Mouse (Mus musculus) forebrain, embryonic 14.5 days (tissue): ENCODE data around the gene Wdr31. TPM values are rescaled to one million over a fixed set of nuclear protein-coding genes. Genes with fewer than 3 reads are reported as not detected.

ENCODE experiments used
- ATAC-seq: fragments of 200-750 bp; cut with Nextera tagmentation; 2 replicates; pipeline ENCODE4 v1.8.0; 2017; ENCODE audit warnings: mild to moderate bottlenecking, moderate library complexity
- DNase-seq: peaks from one replicate; pipeline ENCODE4 v3.0.0-alpha.2; 2015; ENCODE audit warnings: low spot score
- H3K27ac ChIP-seq: fragments of 300-500 bp; sonication (generic); 2 replicates; pipeline ENCODE4 v1.5.1; 2014; ENCODE audit warnings: low read depth, mild to moderate bottlenecking, control low read depth, low read length, moderate library complexity
- H3K27me3 ChIP-seq: fragments of 300-500 bp; sonication (generic); replicated peaks from 2 replicates; pipeline ENCODE4 v1.6.1; 2014; ENCODE audit warnings: low read length, control low read depth, mixed read lengths; ENCODE audit not compliant: control insufficient read depth, insufficient read depth
- H3K36me3 ChIP-seq: fragments of 300-500 bp; sonication (generic); 2 replicates; pipeline ENCODE4 v1.6.1; 2014; ENCODE audit warnings: low read length, control low read depth; ENCODE audit not compliant: control insufficient read depth, insufficient read depth
- H3K4me1 ChIP-seq: fragments of 300-500 bp; sonication (generic); 2 replicates; pipeline ENCODE4 v1.6.1; 2014; ENCODE audit warnings: antibody characterized with exemption, low read length, control low read depth; ENCODE audit not compliant: control insufficient read depth, insufficient read depth
- H3K4me2 ChIP-seq: fragments of 300-500 bp; sonication (generic); 2 replicates; pipeline ENCODE4 v1.6.1; 2014; ENCODE audit warnings: mild to moderate bottlenecking, control low read depth, low read length
- H3K4me3 ChIP-seq: fragments of 300-500 bp; sonication (generic); 2 replicates; pipeline ENCODE4 v1.5.1; 2014; ENCODE audit warnings: low read depth, low read length, control low read depth
- H3K9ac ChIP-seq: fragments of 300-500 bp; sonication (generic); 2 replicates; pipeline ENCODE4 v1.6.1; 2014; ENCODE audit warnings: mild to moderate bottlenecking, low read length, control low read depth, moderate library complexity
- H3K9me3 ChIP-seq: fragments of 300-500 bp; sonication (generic); replicated peaks from 2 replicates; pipeline ENCODE4 v1.6.1; 2016; ENCODE audit warnings: low read length, control low read depth, mixed read lengths; ENCODE audit not compliant: control insufficient read depth
- WGBS: fragments of 180-500 bp; shearing (Covaris S2); extraction: QIAGEN DNeasy Blood & Tissue Kit; methylation state at CpG from one replicate; pipeline ENCODE4 v1.1.7; 2014; 5-methylcytosine and 5-hydroxymethylcytosine counted together
- polyA plus RNA-seq: library from polyadenylated mRNA; unstranded; fragments of >200 nt; fragmentation: Nextera tagmentation; extraction: Ambion mirVana; gene quantifications from 2 replicates; pipeline ENCODE4 v1.2.1, GENCODE M21; 2014

Wdr31 gene
- polyA plus RNA-seq, 1 experiment from 2014 or later = 8.2 TPM

DNA sequence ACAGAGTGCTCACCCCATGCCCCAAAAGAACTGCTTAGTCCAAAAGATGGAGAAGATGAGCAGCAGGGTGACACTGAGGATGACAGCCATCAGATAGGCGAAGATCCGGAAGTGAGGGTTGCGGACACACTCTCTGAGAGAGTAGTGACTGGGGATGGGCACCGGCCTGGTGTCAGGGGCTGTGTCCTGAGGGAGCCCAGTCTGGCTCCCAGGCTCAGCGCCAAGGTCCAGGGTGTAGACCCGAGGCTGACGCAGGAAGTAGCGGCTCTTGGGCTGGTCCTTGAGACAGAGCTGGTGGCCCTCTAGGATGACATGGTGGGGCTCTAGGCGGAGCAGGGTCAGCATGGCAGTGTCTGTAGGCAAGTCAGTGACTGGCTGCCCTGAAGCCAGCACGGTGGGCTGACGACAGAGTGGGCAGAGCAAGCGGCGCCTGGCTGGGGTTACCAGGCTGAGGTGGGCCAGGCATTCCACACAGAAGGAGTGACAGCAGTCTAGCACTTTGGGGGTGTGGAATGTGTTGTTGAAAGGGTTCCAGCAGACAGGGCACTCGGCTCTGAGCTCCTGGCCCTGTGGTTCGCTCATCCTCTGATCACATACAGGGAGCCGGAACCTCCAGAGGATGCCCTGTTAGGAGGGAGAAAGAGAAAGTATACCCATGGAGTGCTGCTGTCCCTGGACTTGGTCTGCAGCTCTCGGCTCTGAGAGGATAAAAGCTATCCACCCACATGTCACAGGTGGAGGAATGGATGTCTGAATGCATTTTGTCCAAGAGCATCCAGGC, 42.5 kb downstream of the Wdr31 start:
- H3K27me3 ChIP-seq = no peaks in the 10 kb centered on the region
- 82% methylated on average over 17 of the region's 17 CpGs for WGBS
- H3K4me1 ChIP-seq = no peaks in the 10 kb centered on the region
- no peak overlapping the region for H3K4me2 ChIP-seq
- ATAC-seq = no peak
- H3K27ac ChIP-seq = no peak overlapping the region
- no peak for DNase-seq
- H3K4me3 ChIP-seq = no peak overlapping the region
- H3K9ac ChIP-seq = no peak overlapping the region
- H3K36me3 ChIP-seq = peaks cover 27% of the 10 kb centered on the region
- H3K9me3 ChIP-seq = no peaks in the 10 kb centered on the region

DNA sequence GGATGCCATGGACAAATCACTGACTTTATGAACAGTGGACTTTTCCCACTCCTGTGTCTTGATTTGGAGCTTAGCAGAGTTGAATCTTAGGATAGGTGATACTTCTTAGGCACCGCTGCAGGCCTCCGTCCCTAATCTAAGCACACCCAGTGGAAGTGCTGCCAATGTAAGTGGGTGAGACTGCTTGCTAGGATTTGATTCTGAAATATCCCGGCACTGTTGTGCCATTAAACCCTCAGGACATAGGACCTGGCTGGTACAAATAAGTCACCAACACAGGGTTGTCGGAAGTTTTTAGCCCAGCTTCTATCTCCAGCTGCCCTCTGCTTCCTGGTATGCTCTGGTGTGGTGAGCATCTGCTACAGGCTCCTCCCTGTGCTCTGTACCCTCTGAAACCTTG, 44.8 kb downstream of the Wdr31 start:
- no peak for ATAC-seq

DNA sequence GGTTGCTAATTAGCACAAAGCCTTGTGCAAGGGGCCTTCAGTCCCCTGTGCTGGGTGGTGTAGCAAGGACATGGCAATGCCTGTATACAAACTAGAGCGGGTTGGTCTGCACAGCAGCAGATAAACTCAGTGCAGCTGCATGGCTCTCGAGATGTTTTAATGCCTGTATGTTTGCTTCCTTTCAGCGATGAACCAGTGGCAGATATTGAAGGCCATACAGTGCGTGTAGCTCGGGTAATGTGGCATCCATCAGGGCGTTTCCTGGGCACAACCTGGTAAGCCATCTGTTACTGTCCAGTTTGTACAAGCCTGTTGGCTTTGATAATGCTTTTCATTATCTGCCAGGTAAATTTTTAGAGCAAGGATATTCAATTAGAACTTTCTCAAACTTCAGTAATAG, 51.6 kb downstream of the Wdr31 start:
- Histone ChIP-seq H3K4me2 (no peak overlapping the region), H3K27me3 (no peaks in the 10 kb centered on the region), H3K36me3 (peaks cover 99% of the 10 kb centered on the region), H3K27ac (no peak overlapping the region), H3K4me1 (no peaks in the 10 kb centered on the region), H3K9ac (no peak overlapping the region), H3K4me3 (no peak overlapping the region), H3K9me3 (no peaks in the 10 kb centered on the region)
- ATAC-seq (no peak), DNase-seq (no peak)
- 94% methylated on average over 6 of the region's 6 CpGs for WGBS

More for the DNA sequence above, 44.8 kb downstream of the Wdr31 start:
- Histone ChIP-seq H3K4me1 (no peaks in the 10 kb centered on the region), H3K27ac (no peak overlapping the region), H3K36me3 (peaks cover 49% of the 10 kb centered on the region), H3K27me3 (no peaks in the 10 kb centered on the region), H3K9me3 (no peaks in the 10 kb centered on the region), H3K4me2 (no peak overlapping the region), H3K4me3 (no peak overlapping the region), H3K9ac (no peak overlapping the region)
- no peak for DNase-seq
- WGBS = 89% methylated on average over 4 of the region's 4 CpGs

DNA sequence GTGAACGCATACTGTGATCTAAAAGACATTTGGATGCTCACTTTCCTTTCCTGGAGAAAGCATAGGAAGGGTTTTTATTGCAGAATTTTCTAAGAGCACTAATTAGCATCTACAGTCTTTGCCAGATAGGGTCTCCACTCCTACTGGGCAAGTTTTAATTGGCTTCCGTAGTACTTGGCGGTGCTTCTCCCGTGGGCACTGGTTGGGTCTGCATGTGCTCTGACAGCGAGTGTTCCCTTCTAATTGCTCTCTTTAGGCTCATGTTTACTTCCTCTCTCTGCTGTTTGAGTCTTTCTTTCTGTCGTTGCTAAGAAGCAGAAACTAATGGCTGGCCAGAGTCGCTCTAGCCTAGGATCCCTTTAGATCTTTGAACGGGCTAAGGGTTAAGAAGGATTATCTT, 52.2 kb downstream of the Wdr31 start:
- no peaks in the 10 kb centered on the region for H3K27me3 ChIP-seq
- DNase-seq = peak; percentile 65
- H3K9ac ChIP-seq = no peak overlapping the region
- H3K4me2 ChIP-seq = no peak overlapping the region
- H3K27ac ChIP-seq = no peak overlapping the region
- peaks cover 99% of the 10 kb centered on the region for H3K36me3 ChIP-seq
- peak; percentile 54; the same call in 1 of the 2 replicates for ATAC-seq
- no peak overlapping the region for H3K4me3 ChIP-seq
- H3K4me1 ChIP-seq = no peaks in the 10 kb centered on the region
- 42% methylated on average over 8 of the region's 8 CpGs for WGBS
- H3K9me3 ChIP-seq = no peaks in the 10 kb centered on the region

DNA sequence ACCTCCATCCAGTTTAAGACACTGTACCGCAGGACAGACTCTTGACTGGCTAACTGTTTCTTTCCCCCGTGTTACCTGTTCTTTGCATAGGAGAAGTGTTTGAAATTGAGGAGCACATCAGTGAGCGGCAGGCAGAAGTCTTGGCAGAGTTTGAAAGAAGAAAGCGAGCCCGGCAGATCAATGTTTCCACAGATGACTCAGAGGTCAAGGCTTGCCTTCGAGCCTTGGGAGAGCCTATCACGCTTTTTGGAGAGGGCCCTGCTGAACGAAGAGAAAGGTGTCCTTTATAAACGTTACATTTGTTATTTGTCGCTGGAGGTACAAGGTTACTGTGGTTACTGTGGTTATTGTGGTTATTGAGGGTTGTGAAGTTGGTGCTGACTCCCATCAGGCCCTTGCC, 59.1 kb downstream of the Wdr31 start:
- Histone ChIP-seq H3K4me2 (no peak overlapping the region), H3K27me3 (no peaks in the 10 kb centered on the region), H3K9ac (no peak overlapping the region), H3K27ac (no peak overlapping the region), H3K4me1 (peaks cover 15% of the 10 kb centered on the region), H3K36me3 (peaks cover 58% of the 10 kb centered on the region), H3K9me3 (no peaks in the 10 kb centered on the region), H3K4me3 (no peak overlapping the region)
- ATAC-seq (no peak), DNase-seq (no peak)
- WGBS = 94% methylated on average over 10 of the region's 10 CpGs

DNA sequence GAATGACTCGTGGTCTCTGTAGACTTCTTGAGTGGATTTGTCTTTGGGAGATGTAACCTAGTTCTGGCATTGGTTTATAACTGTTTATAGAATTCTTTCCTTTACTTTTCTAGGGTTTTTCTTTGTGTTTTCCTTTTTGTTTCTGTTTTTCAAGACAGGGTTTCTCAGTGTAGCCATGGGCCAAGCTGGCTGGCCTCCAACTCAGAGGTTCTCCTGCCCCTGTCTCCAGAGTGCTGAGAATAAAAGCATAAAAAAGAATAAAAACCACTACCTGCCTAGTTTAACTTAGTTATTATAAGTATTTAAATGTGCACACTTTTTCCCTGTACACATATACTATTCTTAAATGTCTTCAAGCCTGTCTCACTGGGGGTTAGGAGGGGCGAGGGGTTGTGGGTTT, 60.4 kb downstream of the Wdr31 start:
- H3K4me1 ChIP-seq = peaks cover 23% of the 10 kb centered on the region
- no peak for ATAC-seq
- 84% methylated on average over 2 of the region's 2 CpGs for WGBS
- H3K4me2 ChIP-seq = peak overlapping the region; percentile 74
- peaks cover 45% of the 10 kb centered on the region for H3K36me3 ChIP-seq
- H3K4me3 ChIP-seq = peak overlapping the region; percentile 64; the same call in 1 of the 2 replicates
- no peaks in the 10 kb centered on the region for H3K9me3 ChIP-seq
- no peak for DNase-seq
- H3K9ac ChIP-seq = no peak overlapping the region
- no peaks in the 10 kb centered on the region for H3K27me3 ChIP-seq
- no peak overlapping the region for H3K27ac ChIP-seq

DNA sequence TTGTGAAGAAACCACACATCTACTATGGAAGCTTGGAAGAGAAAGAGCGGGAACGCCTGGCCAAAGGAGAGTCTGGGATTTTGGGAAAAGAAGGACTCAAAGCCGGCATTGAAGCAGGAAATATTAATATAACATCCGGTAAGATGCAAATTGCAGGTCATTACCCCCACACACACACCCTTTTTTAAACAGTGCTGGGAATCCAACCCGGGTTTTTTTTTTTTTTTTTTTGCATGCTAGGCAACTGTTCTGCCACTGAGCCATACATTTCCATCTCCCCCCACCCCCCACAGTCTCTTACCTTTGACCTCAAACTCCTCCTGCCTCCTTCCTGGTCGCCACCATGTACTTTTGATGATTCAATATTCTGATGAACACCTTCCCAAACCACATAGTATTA, 61.1 kb downstream of the Wdr31 start:
- DNase-seq (no peak), ATAC-seq (no peak)
- peaks cover 38% of the 10 kb centered on the region for H3K36me3 ChIP-seq
- peaks cover 23% of the 10 kb centered on the region for H3K4me1 ChIP-seq
- H3K27me3 ChIP-seq = no peaks in the 10 kb centered on the region
- H3K27ac ChIP-seq = no peak overlapping the region
- WGBS = 34% methylated on average over 6 of the region's 6 CpGs
- H3K4me2 ChIP-seq = peak overlapping the region; percentile 74
- H3K9me3 ChIP-seq = no peaks in the 10 kb centered on the region
- peak overlapping the region; percentile 64 for H3K4me3 ChIP-seq
- H3K9ac ChIP-seq = peak overlapping the region; percentile 82

DNA sequence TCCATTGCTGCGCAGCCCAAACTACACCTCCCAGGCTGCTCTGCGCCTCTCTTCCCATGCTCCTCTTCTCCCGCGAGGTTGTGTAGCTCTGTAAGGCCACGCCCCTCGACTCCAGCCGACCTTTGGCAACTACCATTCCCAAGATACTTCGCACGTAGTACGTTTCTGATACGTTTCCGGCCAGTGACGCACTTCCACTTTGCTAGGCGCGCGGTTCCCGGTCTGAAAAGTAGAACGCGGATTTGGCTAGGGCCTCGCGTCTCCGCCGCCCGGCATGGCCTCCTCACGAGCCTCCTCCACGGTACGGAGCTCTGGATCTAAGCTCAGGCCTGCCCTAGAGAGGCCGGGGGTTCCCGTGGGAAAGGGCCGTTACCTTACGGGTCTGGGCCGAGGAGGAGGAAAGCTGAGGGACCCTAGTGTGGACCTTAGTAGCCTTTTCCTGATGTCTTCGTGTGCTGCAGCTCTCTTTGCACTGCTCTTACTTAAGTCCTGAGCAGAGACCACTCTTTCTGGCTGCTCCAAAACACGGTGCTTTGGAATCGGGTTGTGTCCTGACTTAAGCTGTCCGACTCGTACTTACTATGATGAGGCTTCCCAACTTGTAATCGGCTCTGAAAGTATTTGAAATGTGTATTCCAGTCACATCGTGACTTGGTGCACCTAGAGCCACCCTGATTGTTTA, 62.0 kb downstream of the Wdr31 start, which contains the start of the genes Cdc26 and Prpf4:
Gene Cdc26, minus strand, starts transcription at position 42 of the 682 bp plus-strand sequence.
Gene Prpf4, plus strand, starts transcription at position 197 of the 682 bp plus-strand sequence.
- DNase-seq (peak; percentile 100), ATAC-seq (peak; percentile 100)
- WGBS = under 1% methylated on average over 39 of the region's 39 CpGs
- peak within 1 kb of the TSS; percentile 82 for H3K9ac ChIP-seq
- peaks cover 23% of the 10 kb centered on the region for H3K4me1 ChIP-seq
- no peaks in the 10 kb centered on the region for H3K27me3 ChIP-seq
- peak within 1 kb of the TSS; percentile 73 for H3K27ac ChIP-seq
- H3K9me3 ChIP-seq = no peaks in the 10 kb centered on the region
- peaks cover 30% of the 10 kb centered on the region for H3K36me3 ChIP-seq
- H3K4me3 ChIP-seq = peak within 1 kb of the TSS; percentile 64
- H3K4me2 ChIP-seq = peak within 1 kb of the TSS; percentile 74
